Mouse (Mus musculus) liver, adult 2 months (tissue): ENCODE measurements at regions not wholly inside any gene's neighbourhood (a gene's known extent, or its start where the extent isn't known, plus 50 kb on each side); places are given as distances from the start of the nearest gene placed in this dataset.

ENCODE experiments used
- CTCF ChIP-seq: fragments of 200-500 bp; IDR thresholded peaks from 2 replicates; pipeline ENCODE4 v1.5.1; 2011; ENCODE audit warnings: low read depth, low read length, control low read depth
- POLR2A ChIP-seq: fragments of 200-500 bp; IDR thresholded peaks from 2 replicates; pipeline ENCODE4 v1.6.1; 2011; ENCODE audit warnings: low read length, control low read depth; ENCODE audit not compliant: insufficient read depth; ENCODE audit errors: extremely low read depth

GRCm38 (mm10) chr11:71939066-71939465, 98.2 kb downstream of the Aipl1 start:
- TF ChIP-seq CTCF (no peak), POLR2A (no peak)
